Mouse (Mus musculus): ENCODE results near the gene Pex14. TPM values are rescaled to one million over a fixed set of nuclear protein-coding genes. Genes with fewer than 3 reads are reported as not detected.

The Pex14 gene
- 32.4 and 41.9 TPM in 2 replicates for polyA plus RNA-seq (2012; rRNA removed)

DNA sequence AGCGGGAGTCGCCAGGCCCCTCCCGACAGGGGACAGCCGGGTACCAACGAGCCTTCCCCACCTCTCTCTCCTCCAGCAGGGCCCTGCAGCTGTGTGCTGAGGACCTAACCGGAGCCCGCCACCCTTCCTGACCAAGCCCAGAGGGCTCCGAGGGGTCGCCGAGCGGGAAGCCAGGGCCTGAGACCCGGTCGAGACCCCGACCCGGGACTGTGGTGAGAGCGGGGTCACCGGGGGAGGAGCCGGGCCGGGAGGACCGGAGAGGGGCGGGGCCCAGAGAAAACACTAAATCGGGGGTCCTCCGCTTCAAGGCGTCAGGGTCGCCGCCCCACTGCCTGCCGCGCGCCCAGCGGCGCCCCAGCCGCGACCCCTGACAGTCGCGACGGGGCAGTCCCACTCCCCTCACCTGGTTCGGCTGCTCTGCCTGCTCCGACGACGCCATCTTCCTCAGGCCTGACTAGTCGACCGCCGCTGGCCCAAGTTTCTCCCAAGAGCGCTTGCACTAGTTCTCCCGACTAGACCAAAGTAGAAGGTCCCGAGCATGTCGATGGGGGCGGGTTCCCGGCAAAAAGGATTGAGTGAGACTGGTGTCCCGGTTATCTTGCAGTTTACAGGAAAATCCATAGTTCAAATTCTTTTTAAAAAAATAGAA lies at the start of gene Pex14:
Pex14 (minus strand) TSS at position 508 of the 649 bp plus-strand sequence.

DNA sequence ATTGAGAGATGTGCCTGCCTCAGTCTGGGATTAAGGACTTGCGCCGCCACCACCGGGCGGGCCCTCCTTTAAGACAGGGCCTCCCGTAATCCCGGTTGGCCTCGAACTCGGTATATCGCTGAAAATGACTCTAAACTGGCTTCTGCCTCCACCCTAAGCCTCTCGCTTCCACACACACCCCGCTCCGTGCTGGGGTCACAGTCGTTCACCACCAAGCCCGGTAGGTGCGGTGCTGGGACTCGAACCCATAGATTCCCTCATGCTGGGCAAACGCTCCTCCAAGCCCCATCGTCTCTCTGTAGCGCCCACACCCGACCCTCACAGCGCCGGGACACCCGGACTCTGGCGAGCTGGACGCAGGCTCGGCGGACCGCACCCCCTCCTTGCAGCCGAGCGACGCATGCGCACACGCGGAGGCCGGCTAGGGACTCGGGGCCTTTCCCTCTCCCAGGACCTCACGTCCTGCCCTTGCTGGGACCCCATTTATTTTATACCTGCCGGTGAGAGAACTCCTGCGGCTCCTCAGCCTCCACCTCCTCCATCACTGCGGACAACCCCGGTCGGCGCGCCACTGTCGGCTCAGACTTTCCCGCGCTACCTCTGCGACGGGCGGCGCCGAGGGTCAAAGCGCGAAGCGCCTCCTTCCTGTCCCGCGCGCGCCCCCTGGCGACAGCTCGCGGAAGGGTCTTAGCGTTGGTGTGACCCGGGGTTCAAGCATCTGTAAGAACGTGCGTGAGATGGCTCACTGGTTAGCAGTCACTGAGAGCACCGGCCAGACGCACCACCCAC lies 37.5 kb upstream of the Pex14 start, which contains the start of gene Cenps:
Cenps (minus strand) TSS at position 648 of the 789 bp plus-strand sequence.

DNA sequence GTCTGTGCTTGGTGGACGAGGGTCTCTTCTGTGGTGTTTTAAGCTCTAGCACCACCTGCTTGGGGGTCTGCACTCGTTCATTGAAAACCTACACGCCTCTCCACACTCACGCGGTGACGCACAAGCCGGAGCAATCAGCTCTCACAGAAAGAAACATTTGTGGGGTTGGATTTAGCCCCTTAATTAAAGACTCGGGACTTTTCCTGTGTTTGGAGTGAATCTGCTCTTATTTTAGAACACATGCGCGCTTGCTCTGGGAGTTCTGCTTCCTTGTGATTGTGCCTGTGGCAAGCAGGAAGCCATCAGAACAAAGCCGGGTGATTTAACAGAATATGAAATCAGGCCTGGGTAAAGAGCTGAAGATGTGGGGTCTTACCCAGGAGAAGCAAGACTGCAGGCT lies 27.0 kb upstream of the Pex14 start, which contains the start of gene Cort:
Cort (minus strand) TSS at position 101 of the 400 bp plus-strand sequence.

DNA sequence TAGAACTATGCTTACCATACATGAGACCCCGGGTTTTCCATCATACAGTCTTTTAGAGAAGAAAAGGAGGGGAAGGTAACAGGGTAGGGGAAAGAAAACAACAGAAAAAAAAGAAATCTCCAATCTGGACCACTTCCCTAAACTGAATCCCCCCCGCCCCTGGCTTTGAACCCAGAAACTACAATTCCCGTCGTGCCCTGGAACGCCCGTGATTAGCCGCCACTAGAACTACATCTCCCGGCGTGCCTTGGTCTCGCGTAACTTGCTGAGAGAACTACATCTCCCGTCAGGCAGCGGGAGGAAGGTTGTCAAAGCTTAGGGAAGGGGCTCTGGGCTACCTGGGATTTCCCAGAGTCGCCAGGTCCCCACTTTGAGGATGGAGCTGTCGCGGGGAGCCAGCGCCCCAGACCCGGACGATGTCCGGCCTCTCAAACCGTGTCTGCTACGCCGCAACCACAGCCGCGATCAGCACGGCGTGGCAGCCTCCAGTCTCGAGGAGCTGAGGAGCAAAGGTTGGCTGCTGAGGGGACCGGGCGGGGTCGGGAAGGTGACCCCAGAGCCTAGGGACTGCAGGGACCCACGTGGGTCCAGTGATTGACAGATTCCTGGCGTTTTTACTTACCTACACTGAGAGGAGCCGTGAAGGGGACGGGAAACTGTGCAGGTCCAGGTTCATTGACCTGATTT lies 4.3 kb upstream of the Pex14 start, which contains the start of gene Dffa:
Dffa (plus strand) TSS at position 272 of the 687 bp plus-strand sequence.

Other genes with a start within 250 kb of the Pex14 start
- gene Dffa, start 4.3 kb upstream of the Pex14 start, polyA plus RNA-seq (2012; rRNA removed), result 19.8 and 28.2 TPM in 2 replicates
- 0.37 and 0.47 TPM in 2 replicates for gene Cort, start 26.9 kb upstream of the Pex14 start, polyA plus RNA-seq (2012; rRNA removed)
- 32.7 and 44.2 TPM in 2 replicates for gene Cenps, start 37.8 kb upstream of the Pex14 start, polyA plus RNA-seq (2012; rRNA removed)
- gene Pgd, start 66.9 kb upstream of the Pex14 start, polyA plus RNA-seq (2012; rRNA removed), result 115 and 125 TPM in 2 replicates
- 84.2 and 87.8 TPM in 2 replicates for gene Kif1b, start 207.8 kb upstream of the Pex14 start, polyA plus RNA-seq (2012; rRNA removed)